Mouse (Mus musculus): ENCODE measurements around the gene Sfi1.
"Not testable (repeated sequence)": the region's sequence is repeated elsewhere in the genome, so short reads cannot be mapped to it uniquely, and the experiment has no call there.

The Sfi1 gene

GRCm38 (mm10) chr11:3103619-3104164 lies 89.6 kb downstream of the Sfi1 start:
- no peak for DNase-seq (ENCODE audit: low read depth)

GRCm38 (mm10) chr11:3102626-3103025 lies 90.6 kb downstream of the Sfi1 start:
- DNase-seq (ENCODE audit: low read depth), result not testable (repeated sequence)

DNA sequence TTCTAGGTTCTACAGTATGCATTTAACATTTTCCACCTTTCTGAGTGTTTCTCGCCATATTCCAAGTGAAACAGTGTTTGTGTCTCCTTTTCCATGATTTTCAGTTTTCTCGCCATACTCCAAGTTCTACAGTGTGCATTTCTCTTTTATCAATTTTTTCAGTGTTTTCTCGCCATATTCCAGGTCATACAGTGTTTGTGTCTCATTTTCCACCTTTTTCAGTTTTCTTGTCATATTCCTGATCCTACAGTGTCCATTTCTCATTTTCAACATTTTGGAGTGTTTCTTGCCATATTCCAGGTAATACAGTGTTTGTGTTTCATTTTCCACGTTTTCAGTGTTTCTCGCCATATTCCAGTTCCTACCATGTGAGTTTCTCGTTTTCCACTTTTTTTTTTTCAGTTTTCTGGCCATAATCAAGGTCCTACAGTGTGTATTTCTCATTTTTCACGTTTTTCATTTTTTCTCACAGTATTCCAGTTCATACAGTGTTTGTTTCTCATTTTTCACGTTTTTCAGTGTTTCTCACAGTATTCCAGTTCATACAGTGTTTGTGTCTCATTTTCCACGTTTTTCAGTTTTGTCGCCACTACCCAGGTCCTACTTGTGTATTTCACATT lies 91.3 kb downstream of the Sfi1 start:
- DNase-seq (ENCODE audit: low read depth), result no peak

- no peak for DNase-seq (ENCODE audit: low read depth)
Measured at GRCm38 (mm10) chr11:3101072-3101874, 92.0 kb downstream of the Sfi1 start.

- DNase-seq (ENCODE audit: low read depth), result not testable (repeated sequence)
Measured at GRCm38 (mm10) chr11:3100066-3100645, 93.1 kb downstream of the Sfi1 start.
